Mouse (Mus musculus) urinary bladder, postnatal 14 days (tissue): ENCODE measurements around the gene Cd320.
"Not testable (repeated sequence)": the region's sequence is repeated elsewhere in the genome, so short reads cannot be mapped to it uniquely, and the experiment has no call there.

Experiments used
- DNase-seq: peaks from one replicate; pipeline ENCODE4 v3.0.0; 2021; ENCODE audit warnings: low spot score

Gene Cd320

DNA sequence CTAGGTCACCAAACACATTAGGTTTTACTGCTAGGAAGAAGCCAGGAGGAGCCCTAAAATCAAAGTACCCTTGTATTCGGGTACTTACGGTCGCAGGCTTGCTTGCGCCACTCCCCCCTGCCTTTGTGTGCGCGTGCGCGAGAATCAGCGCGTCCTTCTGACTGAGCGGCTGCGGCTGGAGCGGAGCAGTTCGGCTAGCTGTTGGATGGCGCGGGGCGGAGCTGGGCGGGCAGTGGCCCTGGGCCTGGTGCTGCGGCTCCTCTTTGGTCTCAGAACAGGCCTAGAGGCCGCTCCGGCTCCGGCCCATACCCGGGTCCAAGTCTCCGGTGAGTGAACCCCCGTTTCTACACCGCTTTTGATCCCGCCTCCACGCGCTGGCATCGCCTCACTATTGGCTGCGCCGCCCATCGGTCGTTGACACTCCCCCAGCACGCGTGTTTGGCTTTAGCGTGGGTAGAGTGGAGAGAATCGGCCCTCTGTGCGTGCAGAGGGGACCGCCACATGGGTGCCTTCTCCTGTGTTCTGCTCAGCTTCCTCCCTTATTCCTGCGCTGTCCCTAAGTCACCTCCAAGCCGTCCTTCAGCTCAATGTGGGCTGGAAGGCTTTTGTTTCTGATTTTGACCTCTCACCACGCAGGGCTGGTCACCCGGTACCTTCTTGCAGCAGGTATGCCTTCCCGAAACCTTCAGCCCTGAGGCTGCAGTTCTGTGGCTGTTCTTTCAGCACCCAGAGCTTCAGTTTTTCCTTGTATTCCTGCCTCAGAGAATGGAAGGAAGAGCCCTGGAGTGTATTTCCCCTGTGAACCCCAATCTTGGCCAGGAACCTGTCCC, at the start of gene Cd320:
TSS of gene Cd320 (plus strand) at position 126 of the 830 bp plus-strand sequence.
- DNase-seq: peak; percentile 91

DNA sequence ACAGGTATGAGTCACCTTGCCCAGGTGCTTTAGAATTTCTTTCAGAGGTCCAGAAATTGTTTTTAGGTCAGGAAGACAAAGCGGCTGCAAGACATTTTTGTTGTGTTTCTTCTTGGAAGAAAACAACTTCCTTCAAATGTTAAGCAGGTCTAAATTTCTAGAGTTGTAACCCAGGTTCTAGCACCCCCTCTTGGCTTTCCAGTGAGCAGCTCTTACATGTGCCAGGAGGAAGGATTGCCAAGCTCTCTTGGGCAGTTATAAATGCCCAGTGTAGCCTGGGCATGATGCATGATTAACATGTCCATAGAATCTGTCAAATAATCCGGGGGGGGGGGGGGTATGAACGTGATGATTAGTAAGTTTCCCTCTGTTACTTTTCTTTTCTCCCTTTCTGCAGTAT, 44.6 kb upstream of the Cd320 start:
- DNase-seq: no peak

DNA sequence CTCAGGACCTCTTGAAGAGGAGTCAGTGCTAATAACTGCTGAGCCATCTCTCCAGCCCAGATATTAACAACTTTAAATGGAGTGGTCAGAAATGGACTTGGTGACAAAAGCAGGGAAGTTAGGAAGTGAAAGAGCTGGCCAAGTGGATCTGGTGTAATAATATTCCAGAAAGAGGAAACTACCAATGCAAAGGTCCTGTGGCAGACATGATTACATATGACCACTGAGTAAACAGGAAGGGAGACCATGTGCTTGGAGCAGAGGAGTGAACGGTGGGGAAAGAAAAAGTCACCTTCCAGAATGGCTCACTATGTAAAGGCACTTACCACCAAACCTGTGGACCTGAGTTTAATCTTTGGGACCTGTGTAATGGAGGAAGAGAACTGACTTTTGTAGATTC, 43.6 kb upstream of the Cd320 start:
- no peak for DNase-seq

DNA sequence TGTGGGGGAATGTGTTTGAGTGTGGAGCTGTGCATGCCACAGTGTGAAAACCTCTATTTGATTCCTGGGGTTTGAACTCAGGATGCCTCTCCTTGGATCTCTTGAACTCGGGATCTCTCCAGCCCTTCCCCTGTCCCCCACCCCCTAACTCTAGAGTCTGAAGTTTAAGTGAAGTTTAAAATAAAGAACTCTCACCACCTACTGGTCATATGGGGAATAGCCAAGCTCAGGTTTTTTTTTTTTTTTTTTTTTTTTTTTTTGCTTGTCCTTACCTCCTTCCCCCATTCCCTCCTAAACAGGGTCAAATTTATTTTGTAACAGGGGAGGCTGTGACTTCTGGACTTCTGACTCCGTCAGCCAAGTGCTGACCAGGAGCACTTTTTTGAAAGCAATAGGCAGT, 40.7 kb upstream of the Cd320 start:
- DNase-seq: no peak

GRCm38 (mm10) chr17:33804205-33804604, 38.7 kb upstream of the Cd320 start:
- DNase-seq: no peak

DNA sequence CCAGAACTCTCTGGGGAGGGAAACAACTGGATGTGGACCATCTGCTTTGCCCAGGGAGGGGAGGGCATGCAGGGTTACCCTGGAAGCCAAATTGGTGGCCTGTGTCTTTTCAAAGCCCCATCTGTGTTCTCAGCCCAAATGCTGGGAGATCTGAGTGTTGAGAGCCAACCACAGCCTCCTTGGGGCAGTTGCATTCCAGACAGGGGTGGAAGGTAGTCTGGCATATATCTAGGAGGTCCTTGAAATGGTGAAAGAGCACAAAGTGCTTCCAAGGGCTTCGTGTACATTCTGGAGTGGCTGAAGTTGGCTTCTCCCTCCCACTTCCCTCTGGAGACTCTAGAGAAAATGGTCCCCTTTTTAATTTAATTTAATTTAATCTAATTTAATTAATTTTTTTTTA, 38.1 kb upstream of the Cd320 start:
- no peak for DNase-seq

- DNase-seq: no peak
Measured at GRCm38 (mm10) chr17:33807181-33807888, 35.6 kb upstream of the Cd320 start.

DNA sequence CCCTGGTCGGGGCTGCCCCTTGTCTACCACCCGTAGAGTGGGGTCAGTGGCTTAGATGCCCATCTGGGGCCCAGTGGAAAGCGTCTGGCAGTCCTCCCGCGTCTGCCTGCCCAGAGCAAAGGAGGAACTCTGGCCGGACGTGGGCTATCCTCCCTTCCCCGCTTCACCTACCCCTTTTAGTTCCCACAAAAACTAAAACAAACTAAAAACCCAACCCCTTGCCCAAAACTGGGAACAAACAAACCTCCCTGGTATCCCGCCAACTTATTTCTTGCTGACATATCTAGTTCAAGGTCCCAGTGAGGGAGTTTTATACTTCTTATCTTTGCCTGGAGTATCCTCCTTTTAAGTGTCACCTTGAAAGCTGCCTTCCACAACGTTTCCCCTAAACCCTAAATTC, 34.7 kb upstream of the Cd320 start:
- no peak for DNase-seq

DNA sequence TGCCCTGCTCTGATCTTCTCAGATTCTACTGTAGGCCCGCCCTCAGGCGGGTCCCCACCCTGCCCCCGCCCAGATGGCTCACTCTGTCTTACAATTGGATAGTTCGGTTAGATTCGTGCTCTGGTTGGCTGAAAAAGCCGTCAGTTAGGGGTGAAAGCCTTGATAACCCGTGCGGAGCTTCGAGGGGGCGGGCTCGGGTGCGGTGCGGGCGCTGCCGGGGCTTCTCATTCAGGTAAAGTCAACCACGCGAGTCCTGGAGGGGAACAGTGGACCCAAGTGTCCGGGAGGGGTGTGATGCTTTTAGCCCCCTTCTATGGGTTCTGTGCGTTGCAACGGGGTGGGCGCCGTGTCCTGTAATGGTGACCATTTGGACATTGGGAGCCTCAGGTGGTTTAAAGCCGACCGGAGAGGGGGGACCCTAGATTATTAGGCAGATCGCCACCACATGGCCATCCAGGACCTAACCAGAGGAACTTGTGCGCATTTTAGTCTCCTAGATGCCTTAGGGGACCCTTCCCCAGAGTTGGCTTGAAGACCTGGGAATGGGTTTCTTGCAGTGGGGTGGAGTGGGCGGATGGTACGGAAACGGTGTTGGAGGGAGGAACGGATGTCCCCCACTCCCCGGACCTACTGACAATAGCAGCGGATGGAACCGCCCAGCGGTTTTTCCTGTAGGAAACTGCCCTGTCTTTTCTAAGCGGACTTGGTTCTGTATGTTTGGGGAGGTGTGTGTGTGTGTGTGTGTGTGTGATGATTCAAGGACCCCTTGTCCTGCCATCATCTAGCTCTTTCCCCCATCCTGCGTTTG, 32.4 kb upstream of the Cd320 start, which contains the start of gene Kank3:
TSS of gene Kank3 (plus strand) at position 186 of the 808 bp plus-strand sequence.
- DNase-seq: peak; percentile 95

DNA sequence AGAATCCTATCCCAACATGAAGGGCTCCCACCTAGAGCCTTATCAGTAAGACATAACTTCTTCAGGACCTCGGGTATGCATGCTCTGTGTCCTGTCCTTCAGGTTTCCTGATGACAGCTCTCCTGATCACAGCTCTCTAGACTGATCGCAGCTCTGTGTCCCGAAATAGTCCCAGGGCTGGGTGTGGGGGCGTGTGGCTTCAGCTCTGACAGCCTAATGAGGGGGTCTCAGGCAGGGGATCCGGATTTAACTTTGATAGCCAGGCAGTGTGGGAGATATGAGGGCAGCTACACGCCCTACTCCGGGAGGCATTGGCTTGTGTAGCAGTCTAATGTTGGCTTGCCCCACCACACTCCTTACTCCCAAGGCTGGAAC, 31.8 kb upstream of the Cd320 start:
- DNase-seq: no peak

DNA sequence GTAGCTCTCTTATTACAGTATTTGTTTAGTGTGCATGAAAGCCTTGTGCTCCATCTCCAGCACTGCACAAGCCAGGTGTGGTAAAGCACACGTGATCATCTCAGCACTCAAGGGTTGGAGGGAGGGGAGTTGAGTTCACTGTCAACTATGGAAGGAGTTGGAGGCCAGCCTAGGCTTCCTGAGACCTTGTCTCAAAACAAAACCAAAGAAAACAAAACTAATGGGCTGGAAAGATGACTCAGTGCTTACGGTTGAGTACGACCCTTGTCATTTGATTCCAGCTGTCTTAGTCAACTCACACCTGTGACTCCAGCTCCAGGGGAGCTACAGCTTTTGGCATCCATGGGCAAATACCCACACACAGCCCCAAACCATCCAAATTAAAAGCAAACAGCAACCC, 30.4 kb upstream of the Cd320 start:
- no peak for DNase-seq

GRCm38 (mm10) chr17:33812990-33813389, 29.9 kb upstream of the Cd320 start:
- no peak for DNase-seq

DNA sequence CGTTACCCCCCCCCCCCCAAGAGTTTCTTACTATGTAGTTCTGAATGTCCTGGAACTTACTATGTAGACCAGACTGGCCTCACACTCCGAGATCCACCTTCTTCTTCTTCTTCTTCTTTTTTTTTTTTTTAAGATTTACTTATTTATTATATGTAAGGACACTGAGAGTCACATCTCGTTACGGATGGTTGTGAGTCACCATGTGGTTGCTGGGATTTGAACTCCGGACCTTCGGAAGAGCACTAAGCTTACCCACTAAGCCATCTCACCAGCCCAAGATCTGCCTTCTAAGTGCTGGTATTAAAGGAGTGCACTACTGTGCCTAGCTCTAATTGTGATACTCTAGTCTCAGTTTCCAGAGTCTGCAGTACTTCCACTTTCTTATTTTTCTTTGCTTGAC, 27.5 kb upstream of the Cd320 start:
- DNase-seq: no peak

- no peak for DNase-seq
Measured at GRCm38 (mm10) chr17:33816612-33817011, 26.3 kb upstream of the Cd320 start.

- peak; percentile 90 for DNase-seq
Measured at GRCm38 (mm10) chr17:33817184-33817968, 25.5 kb upstream of the Cd320 start.

DNA sequence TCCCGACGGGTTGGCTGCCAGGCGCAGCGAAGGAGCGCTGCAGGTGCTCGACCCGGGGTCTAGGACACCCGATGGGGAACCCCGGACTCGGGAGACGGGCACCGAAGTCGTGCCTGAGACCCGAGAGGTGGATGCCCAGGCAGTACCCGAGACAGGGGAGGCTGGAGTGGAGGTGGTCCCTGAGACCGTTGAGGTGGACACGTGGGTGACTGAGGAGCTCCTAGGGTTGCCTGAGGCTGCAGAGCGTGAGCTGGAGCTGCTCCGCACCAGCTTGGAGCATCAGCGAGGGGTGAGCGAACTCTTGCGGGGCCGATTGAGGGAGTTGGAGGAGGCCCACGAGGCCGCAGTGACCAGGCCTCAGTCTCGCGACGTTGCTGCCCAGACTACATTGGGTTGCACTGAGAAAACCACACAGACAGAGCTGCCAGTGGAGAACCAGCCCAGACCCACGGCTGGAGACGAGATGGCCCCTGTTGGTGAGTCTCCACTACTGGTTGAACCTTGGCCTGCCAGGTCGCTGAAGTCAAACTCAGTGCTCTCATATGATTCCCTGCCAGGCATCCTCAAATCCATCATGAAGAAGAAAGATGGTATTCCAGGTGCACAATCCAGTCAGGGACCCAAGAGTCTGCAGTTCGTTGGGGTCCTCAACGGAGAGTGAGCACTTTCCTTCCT, 24.8 kb upstream of the Cd320 start:
- no peak for DNase-seq

DNA sequence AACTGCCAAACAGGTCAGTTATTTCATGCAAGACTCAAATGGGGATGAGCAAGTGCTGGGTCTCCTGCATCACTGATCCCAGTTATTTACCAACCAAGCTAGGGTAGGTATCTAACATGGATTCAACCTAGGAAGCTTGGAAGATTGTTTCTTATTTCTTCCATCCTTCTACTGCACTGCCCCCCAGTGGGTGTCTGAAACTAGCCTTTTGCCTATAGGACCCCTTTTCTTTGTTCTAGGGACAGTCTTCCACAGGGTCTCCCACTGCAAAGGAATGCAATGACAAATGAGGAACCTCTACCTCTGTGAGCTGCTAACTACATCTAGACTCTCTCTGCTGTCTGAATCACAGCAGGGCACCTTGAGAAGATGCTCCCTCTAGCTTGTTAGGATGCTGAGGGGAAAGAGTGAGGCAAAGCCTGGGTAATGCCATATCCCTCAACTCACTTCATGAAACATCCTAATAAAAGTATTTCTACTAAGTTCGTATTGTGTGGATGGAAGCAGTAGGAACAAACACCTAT, 20.4 kb upstream of the Cd320 start:
- DNase-seq: no peak

- not testable (repeated sequence) for DNase-seq
Measured at GRCm38 (mm10) chr17:33823171-33823570, 19.7 kb upstream of the Cd320 start.

GRCm38 (mm10) chr17:33824084-33824996, 18.6 kb upstream of the Cd320 start, which contains the start of the genes Rps28 and Ndufa7:
Rps28 (minus strand) TSS chr17:33824562.
Ndufa7 (plus strand) TSS chr17:33824572.
- DNase-seq: peak; percentile 98

DNA sequence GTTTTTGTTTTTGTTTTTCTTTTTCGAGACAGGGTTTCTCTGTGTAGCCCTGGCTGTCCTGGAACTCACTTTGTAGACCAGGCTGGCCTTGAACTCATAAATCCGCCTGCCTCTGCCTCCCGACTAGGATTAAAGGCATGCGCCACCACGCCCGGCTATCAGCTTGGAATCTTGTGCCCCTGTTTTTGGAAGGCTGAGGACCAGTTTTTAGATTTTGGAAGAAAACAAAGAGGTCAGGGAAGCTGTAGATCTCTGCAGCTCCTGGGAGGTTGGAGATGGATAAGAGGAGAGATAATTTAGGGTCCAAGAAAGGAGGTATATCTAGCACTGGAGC, 17.9 kb upstream of the Cd320 start:
- DNase-seq: not testable (repeated sequence)
